Mouse (Mus musculus): Measurements from ENCODE around the gene Grin2b. TPM values are rescaled to one million over a fixed set of nuclear protein-coding genes. Genes with fewer than 3 reads are reported as not detected.

Grin2b gene
- polyA plus RNA-seq, 1 experiment, result 76.8 TPM

DNA sequence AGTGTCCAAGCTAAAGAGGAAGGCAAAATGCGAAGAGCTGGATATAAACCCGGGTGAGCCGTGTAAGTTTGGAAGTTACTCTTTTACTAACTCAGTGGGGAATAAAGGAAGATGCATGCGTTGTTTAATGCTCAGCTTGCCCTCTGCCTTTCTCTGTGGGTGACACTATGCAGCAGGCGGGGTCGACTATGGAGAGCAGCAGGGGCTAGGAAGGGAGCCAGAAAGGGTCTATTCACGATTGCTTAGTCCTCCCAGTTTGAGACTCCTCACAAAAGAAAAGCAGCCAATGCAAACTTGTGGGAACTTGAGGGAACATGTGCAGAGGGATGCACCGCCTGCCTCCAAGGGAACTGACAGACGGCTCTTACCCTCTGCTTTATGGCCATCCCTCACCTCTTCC lies 211.5 kb downstream of the Grin2b start:
- H3K27ac ChIP-seq (ENCODE audit: insufficient read depth, low read depth, low read length), result no peak overlapping the region
- 31% methylated on average over 9 of the region's 9 CpGs for WGBS
- TF ChIP-seq POLR2A (IDR thresholded peaks at IDR 0.05; ENCODE audit: insufficient read depth, low read depth, low read length), result no peak
- no peak for TF ChIP-seq CTCF (IDR thresholded peaks at IDR 0.05; ENCODE audit: insufficient read depth, low read depth, low read length)
- H3K4me1 ChIP-seq (ENCODE audit: control insufficient read depth, insufficient read depth, low read length), result peaks cover 10% of the 10 kb centered on the region
- no peak overlapping the region for H3K4me3 ChIP-seq (ENCODE audit: insufficient read depth, low read depth, low read length)

DNA sequence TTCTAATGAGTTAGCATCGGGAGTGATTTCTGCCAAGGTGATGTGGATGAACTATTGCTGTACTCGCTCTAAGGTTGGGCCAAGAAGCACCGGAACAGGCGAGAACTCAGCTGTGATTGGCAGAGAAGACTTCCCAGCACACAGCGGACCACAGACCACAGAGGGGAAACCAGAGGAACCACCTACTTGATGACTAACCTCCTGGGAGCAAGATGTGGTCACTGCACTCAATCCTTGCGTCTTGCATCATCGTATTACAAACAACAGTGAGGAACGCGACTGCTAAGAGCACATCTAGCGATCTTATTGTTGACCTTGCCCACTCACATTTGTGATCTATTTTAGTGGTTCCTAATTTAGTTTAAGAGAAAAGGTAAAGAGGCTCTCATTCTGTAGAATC lies 213.7 kb downstream of the Grin2b start:
- Histone ChIP-seq H3K4me1 (ENCODE audit: control insufficient read depth, insufficient read depth, low read length) (peaks cover 7% of the 10 kb centered on the region), H3K4me3 (ENCODE audit: insufficient read depth, low read depth, low read length) (no peak overlapping the region), H3K27ac (ENCODE audit: insufficient read depth, low read depth, low read length) (no peak overlapping the region)
- TF ChIP-seq POLR2A (IDR thresholded peaks at IDR 0.05; ENCODE audit: insufficient read depth, low read depth, low read length) (no peak), CTCF (IDR thresholded peaks at IDR 0.05; ENCODE audit: insufficient read depth, low read depth, low read length) (no peak)
- WGBS, result 67% methylated on average over 10 of the region's 10 CpGs

GRCm38 (mm10) chr6:135951666-135952065 lies 221.6 kb downstream of the Grin2b start:
- 62% methylated on average over 5 of the region's 5 CpGs for WGBS
- no peak overlapping the region for H3K27ac ChIP-seq (ENCODE audit: insufficient read depth, low read depth, low read length)
- peaks cover 7% of the 10 kb centered on the region for H3K4me1 ChIP-seq (ENCODE audit: control insufficient read depth, insufficient read depth, low read length)
- H3K4me3 ChIP-seq (ENCODE audit: insufficient read depth, low read depth, low read length), result no peak overlapping the region
- TF ChIP-seq POLR2A (IDR thresholded peaks at IDR 0.05; ENCODE audit: insufficient read depth, low read depth, low read length) (no peak), CTCF (IDR thresholded peaks at IDR 0.05; ENCODE audit: insufficient read depth, low read depth, low read length) (no peak)

DNA sequence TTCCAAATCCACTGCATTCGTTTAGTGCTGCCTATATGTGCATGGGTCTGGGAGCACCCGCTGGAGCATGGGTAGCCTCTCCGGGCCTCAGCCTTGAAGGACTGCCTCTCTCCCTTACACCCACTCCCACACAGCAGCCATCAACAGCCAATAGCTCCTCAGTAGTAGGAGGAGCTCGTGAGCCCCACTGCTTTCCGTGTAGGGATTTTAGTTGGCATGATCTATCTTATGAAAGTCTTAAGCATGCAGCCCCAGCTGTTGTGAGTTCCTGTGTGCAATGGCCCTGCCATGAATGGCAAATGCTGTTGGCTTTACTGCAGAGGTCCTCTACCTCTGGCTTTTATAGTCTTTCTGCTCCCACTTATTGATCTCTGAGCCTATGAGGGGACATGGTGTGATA lies 227.8 kb downstream of the Grin2b start:
- peaks cover 7% of the 10 kb centered on the region; the same call in 1 of the 2 replicates for H3K4me1 ChIP-seq (ENCODE audit: control insufficient read depth, insufficient read depth, low read length)
- H3K4me3 ChIP-seq (ENCODE audit: insufficient read depth, low read depth, low read length), result no peak overlapping the region
- TF ChIP-seq CTCF (IDR thresholded peaks at IDR 0.05; ENCODE audit: insufficient read depth, low read depth, low read length) (no peak), POLR2A (IDR thresholded peaks at IDR 0.05; ENCODE audit: insufficient read depth, low read depth, low read length) (no peak)
- H3K27ac ChIP-seq (ENCODE audit: insufficient read depth, low read depth, low read length), result no peak overlapping the region
- 50% methylated on average over 5 of the region's 5 CpGs for WGBS

GRCm38 (mm10) chr6:135944358-135944757 lies 229.0 kb downstream of the Grin2b start:
- Histone ChIP-seq H3K4me1 (ENCODE audit: control insufficient read depth, insufficient read depth, low read length) (peaks cover 7% of the 10 kb centered on the region; the same call in 1 of the 2 replicates), H3K4me3 (ENCODE audit: insufficient read depth, low read depth, low read length) (no peak overlapping the region), H3K27ac (ENCODE audit: insufficient read depth, low read depth, low read length) (no peak overlapping the region)
- 67% methylated on average over 5 of the region's 5 CpGs for WGBS
- TF ChIP-seq POLR2A (IDR thresholded peaks at IDR 0.05; ENCODE audit: insufficient read depth, low read depth, low read length) (no peak), CTCF (IDR thresholded peaks at IDR 0.05; ENCODE audit: insufficient read depth, low read depth, low read length) (no peak)

DNA sequence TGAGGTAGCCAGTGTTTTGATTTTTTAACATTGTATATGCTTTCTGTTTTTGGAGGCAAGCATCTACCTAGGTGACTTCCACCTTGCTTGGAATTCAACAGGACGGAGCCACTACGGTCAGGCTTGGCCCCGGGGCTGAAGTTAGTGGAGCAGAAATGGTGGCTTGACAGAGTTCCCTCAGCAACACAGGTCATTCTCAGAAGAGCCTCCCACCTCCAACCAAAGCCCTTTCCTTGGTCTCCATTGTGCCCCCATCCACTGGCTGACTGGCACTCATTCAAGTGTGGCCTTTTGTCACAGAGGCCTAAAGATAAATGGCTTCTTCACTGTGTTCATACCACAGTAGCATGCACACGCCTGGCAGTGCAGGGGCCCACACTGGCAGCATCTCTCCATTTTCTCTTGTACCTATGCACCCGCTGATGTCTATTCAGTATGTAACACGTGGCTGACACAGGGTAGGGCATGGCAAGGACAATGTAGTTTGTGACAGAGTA lies 230.1 kb downstream of the Grin2b start:
- 87% methylated on average over 6 of the region's 6 CpGs for WGBS
- Histone ChIP-seq H3K4me3 (ENCODE audit: insufficient read depth, low read depth, low read length) (no peak overlapping the region), H3K27ac (ENCODE audit: insufficient read depth, low read depth, low read length) (no peak overlapping the region), H3K4me1 (ENCODE audit: control insufficient read depth, insufficient read depth, low read length) (peaks cover 7% of the 10 kb centered on the region; the same call in 1 of the 2 replicates)
- no peak for TF ChIP-seq CTCF (IDR thresholded peaks at IDR 0.05; ENCODE audit: insufficient read depth, low read depth, low read length)
- TF ChIP-seq POLR2A (IDR thresholded peaks at IDR 0.05; ENCODE audit: insufficient read depth, low read depth, low read length), result no peak

- TF ChIP-seq CTCF (IDR thresholded peaks at IDR 0.05; ENCODE audit: insufficient read depth, low read depth, low read length), result no peak
- TF ChIP-seq POLR2A (IDR thresholded peaks at IDR 0.05; ENCODE audit: insufficient read depth, low read depth, low read length), result no peak
- H3K27ac ChIP-seq (ENCODE audit: insufficient read depth, low read depth, low read length), result no peak overlapping the region
- no peak overlapping the region for H3K4me3 ChIP-seq (ENCODE audit: insufficient read depth, low read depth, low read length)
- WGBS, result 62% methylated on average over 3 of the region's 3 CpGs
- 0 out of 2 replicates have a peak, but pooled peaks cover 5% of the 10 kb centered on the region for H3K4me1 ChIP-seq (ENCODE audit: control insufficient read depth, insufficient read depth, low read length)
Measured at GRCm38 (mm10) chr6:135932924-135933323, 240.4 kb downstream of the Grin2b start.

DNA sequence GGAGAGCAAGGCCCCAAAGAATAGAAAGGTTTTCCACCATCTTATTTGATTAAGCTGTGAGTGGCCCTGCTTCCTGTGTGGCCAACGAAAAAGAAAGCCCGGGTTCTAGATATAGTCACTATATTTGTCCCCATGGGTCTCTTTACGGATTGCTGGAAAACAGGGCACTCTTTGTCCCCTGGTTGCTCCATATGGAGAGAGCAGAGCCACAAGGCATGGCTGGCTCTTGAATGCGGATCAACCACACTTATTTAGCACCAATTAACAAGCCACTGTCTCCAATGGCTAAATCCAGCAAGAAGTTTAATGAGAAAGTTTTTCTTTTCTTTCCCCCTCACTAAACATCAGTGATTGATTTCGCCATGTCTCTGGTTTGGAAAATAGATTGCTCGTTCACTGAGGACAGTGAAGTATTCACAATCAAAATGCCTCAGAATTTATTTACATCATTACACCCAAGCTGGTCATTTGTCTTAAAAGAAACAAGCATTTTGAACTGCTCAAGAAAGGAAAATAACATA lies 240.9 kb downstream of the Grin2b start:
- no peak for TF ChIP-seq CTCF (IDR thresholded peaks at IDR 0.05; ENCODE audit: insufficient read depth, low read depth, low read length)
- no peak for TF ChIP-seq POLR2A (IDR thresholded peaks at IDR 0.05; ENCODE audit: insufficient read depth, low read depth, low read length)
- 47% methylated on average over 6 of the region's 6 CpGs for WGBS
- H3K4me1 ChIP-seq (ENCODE audit: control insufficient read depth, insufficient read depth, low read length), result 0 out of 2 replicates have a peak, but pooled peaks cover 5% of the 10 kb centered on the region
- no peak overlapping the region for H3K27ac ChIP-seq (ENCODE audit: insufficient read depth, low read depth, low read length)
- no peak overlapping the region for H3K4me3 ChIP-seq (ENCODE audit: insufficient read depth, low read depth, low read length)

- TF ChIP-seq POLR2A (IDR thresholded peaks at IDR 0.05; ENCODE audit: insufficient read depth, low read depth, low read length) (no peak), CTCF (IDR thresholded peaks at IDR 0.05; ENCODE audit: insufficient read depth, low read depth, low read length) (no peak)
- H3K4me3 ChIP-seq (ENCODE audit: insufficient read depth, low read depth, low read length), result no peak overlapping the region
- peaks cover 19% of the 10 kb centered on the region for H3K4me1 ChIP-seq (ENCODE audit: control insufficient read depth, insufficient read depth, low read length)
- H3K27ac ChIP-seq (ENCODE audit: insufficient read depth, low read depth, low read length), result peak overlapping the region; percentile 26; the same call in 1 of the 2 replicates
Measured at GRCm38 (mm10) chr6:135917676-135918075, 255.6 kb downstream of the Grin2b start.

Data from olfactory bulb, adult 2 months (tissue).